Mouse (Mus musculus) hindbrain, embryonic 10.5 days (tissue): ENCODE results near the gene Nfix. TPM values are rescaled to one million over a fixed set of nuclear protein-coding genes. Genes with fewer than 3 reads are reported as not detected.
A peak's percentile ranks its signal among the peaks of the same experiment; 100 is the strongest.

Experiments used
- DNase-seq: peaks from one replicate; pipeline ENCODE4 v3.0.0-alpha.2; 2017; ENCODE audit warnings: low spot score
- H3K27ac ChIP-seq: fragments of 300-500 bp; sonication (generic); 2 replicates; pipeline ENCODE4 v1.5.1; 2016; ENCODE audit warnings: mild to moderate bottlenecking, moderate library complexity
- H3K27me3 ChIP-seq: fragments of 300-500 bp; sonication (generic); 2 replicates; pipeline ENCODE4 v1.6.1; 2016; ENCODE audit warnings: mild to moderate bottlenecking; ENCODE audit not compliant: poor library complexity, insufficient read depth, severe bottlenecking
- H3K36me3 ChIP-seq: fragments of 300-500 bp; sonication (generic); 2 replicates; pipeline ENCODE4 v1.6.1; 2016; ENCODE audit warnings: mild to moderate bottlenecking, moderate library complexity
- H3K4me1 ChIP-seq: fragments of 300-500 bp; sonication (generic); replicated peaks from 2 replicates; pipeline ENCODE4 v1.6.1; 2016; ENCODE audit warnings: mild to moderate bottlenecking
- H3K4me3 ChIP-seq: fragments of 300-500 bp; sonication (generic); 2 replicates; pipeline ENCODE4 v1.5.1; 2016; ENCODE audit warnings: mild to moderate bottlenecking, moderate library complexity
- H3K9me3 ChIP-seq: fragments of 300-500 bp; sonication (generic); 2 replicates; pipeline ENCODE4 v1.6.1; 2016; ENCODE audit warnings: mild to moderate bottlenecking, moderate library complexity
- WGBS: fragments of 180-500 bp; shearing (Covaris S2); methylation state at CpG from one replicate; pipeline ENCODE4 v1.1.7; 2016; 5-methylcytosine and 5-hydroxymethylcytosine counted together
- polyA plus RNA-seq: library from polyadenylated mRNA; unstranded; fragments of >200 nt; fragmentation: Nextera tagmentation; extraction: Ambion mirVana; gene quantifications from 2 replicates; pipeline ENCODE4 v1.2.1, GENCODE M21; 2016

Nfix gene
- polyA plus RNA-seq, result 0.07 and 0.29 TPM in 2 replicates

DNA sequence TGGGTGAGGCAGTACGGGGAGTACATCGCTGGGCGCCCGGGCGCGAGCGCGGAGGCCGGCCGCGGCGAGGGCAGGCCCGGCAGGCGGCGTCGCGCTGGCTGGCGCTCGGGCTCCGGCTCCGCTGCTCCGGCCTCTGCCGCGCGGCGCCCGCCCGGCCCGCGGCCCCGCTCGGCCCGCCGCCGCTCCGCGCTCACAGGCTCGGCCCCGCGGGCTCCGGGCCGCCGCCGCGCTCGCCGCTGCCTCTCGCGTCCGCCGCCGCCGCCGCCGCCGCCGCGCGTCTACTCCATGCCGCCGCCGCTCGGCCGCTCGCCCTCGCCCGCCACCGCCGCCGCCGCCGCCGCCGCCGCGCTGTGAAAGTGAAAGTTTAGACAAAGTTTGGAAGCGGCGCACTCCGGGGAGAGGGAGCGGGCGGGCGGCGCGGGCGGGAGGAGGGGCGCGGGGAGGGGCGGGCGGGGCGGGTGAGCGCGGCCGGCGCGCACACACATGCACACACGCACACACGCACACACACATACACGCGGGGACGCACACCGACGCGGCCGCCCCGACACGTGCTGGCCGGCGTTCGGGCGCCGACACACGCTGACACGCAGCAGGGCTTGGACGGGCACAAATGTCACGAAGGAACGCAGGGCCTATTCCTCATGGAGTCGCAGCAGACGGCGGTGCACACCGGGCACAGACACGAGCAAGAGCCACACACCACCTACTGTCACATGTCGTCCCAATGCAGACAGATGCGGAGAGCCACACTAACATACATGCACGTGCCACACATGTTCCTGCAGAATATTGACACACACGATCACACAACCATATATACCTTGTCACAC lies at the start of gene Nfix:
Gene Nfix, minus strand, starts transcription at position 346 of the 833 bp plus-strand sequence.
- WGBS, result 16% methylated on average over 112 of the region's 125 CpGs
- Histone ChIP-seq H3K4me1 (peaks cover 14% of the 10 kb centered on the region; the same call in 1 of the 2 replicates), H3K36me3 (no peaks in the 10 kb centered on the region), H3K9me3 (no peaks in the 10 kb centered on the region), H3K27me3 (peaks cover 98% of the 10 kb centered on the region), H3K4me3 (peak within 1 kb of the TSS; percentile 56), H3K27ac (peak within 1 kb of the TSS; percentile 62)
- DNase-seq, result peak; percentile 40

DNA sequence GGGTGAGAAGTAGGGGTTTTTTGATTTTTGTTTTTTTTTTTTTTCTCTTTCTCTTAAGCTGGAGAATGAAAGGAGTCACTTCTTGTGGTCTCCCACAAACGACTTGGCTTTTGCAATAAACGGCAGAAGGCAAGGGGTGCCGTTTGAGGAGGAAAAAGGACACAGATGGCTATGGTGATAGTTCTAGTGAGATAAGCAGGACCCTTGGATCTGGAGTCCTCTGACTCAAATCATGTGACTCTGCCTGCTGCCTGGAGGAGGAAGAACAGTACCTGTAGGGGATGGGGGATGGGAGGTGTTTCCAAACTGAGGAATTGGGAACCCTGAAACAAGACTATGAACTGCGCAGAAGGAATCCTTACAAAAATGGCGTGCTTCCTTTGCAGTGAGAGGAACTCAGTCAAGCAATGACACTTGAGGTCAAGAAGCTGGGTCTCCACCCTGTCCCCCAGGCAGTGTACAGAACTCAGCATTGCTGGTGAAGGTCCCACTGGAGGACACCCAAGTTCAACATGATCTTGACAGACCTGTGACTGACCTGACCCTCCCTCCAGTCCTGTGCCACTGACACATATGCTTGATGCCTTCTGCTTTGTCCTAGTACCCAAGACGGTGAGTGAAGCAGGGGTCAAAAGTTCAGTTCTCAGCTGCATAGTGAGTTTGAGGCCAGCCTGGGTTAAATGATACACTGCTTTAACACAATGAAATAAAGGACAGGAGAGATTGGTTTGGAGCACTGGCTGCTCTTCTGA lies 47.7 kb upstream of the Nfix start:
- no peak for DNase-seq
- H3K9me3 ChIP-seq, result no peaks in the 10 kb centered on the region
- peaks cover 37% of the 10 kb centered on the region for H3K4me1 ChIP-seq
- H3K4me3 ChIP-seq, result peak overlapping the region; percentile 99
- no peaks in the 10 kb centered on the region for H3K27me3 ChIP-seq
- WGBS, result 58% methylated on average over 6 of the region's 6 CpGs
- peaks cover 34% of the 10 kb centered on the region for H3K36me3 ChIP-seq
- peak overlapping the region; percentile 97 for H3K27ac ChIP-seq

DNA sequence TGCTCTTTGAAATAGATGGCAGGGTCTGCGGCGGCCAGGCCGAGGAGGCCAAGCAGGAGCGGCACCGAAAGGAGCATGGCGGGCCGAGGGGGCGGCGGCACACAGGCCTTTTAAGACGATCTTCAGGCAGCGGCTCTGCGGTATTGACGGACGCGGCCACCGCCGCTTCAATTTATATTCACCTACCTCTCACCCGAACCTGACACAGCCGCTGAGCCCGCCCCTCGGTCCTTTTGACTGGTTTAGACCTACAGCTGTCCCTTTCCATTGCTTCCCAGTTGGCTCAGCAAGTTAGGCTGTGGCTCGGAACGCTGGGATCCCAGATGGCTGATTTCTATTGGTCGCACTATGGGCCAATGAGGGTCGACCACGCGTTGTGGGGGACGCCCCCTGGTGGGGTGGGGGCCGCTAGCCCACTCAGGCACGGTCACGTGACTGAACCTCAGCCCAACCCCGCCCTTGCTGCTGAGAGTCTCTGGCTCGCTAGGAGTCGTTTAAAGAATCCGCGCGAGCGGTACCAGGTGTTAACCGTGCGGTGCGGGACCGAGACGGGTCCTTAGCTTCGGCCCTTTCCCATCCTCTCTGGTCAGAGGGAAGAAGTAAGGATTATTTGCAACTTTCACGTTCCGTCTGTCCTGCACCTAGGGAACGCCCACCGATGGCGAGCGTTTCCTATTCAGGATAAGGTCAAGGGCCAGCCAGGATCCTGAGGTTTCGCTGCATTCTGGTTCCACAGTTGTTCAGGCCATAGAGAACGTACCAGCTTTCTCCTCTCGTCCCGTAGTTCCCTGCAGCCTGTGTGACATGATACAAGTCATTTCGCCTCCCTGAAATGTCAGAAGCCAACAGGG lies 46.8 kb upstream of the Nfix start, which contains the start of gene Calr:
Gene Calr, minus strand, starts transcription at position 213 of the 851 bp plus-strand sequence.
- Histone ChIP-seq H3K4me3 (peak within 1 kb of the TSS; percentile 99), H3K27me3 (no peaks in the 10 kb centered on the region), H3K27ac (peak within 1 kb of the TSS; percentile 97), H3K4me1 (peaks cover 37% of the 10 kb centered on the region), H3K36me3 (peaks cover 43% of the 10 kb centered on the region), H3K9me3 (no peaks in the 10 kb centered on the region)
- DNase-seq, result peak; percentile 100
- WGBS, result under 1% methylated on average over 55 of the region's 55 CpGs

DNA sequence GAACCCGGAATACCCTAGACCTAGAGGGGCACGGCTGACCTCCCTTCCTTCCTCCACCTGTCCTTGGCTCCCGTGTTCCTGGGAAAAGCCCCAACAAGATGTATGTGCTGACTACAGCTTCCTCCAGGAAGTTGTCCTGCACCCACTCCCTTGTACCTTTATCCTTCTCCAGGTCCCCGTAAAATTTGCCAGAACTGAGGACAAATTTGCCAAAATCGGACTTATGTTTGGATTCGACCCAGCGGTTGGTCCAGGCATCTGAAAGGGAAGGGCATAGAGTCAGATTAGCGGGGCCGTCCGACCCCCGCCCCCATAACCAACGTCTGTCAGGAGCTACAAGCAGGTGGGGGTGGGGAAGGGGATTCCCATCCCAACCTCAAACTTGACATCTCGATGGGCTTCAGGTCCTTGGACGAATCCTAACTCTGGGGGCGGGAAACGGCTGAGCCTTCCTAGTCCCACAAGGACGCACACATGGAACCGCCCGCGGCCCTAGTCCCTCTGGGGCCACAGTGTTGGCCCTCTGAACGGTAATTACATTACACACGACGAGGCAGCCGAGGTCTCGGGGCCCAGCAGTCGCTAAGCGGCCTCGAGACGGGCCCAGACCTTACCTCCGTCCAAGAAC lies 46.1 kb upstream of the Nfix start:
- no peak for DNase-seq

DNA sequence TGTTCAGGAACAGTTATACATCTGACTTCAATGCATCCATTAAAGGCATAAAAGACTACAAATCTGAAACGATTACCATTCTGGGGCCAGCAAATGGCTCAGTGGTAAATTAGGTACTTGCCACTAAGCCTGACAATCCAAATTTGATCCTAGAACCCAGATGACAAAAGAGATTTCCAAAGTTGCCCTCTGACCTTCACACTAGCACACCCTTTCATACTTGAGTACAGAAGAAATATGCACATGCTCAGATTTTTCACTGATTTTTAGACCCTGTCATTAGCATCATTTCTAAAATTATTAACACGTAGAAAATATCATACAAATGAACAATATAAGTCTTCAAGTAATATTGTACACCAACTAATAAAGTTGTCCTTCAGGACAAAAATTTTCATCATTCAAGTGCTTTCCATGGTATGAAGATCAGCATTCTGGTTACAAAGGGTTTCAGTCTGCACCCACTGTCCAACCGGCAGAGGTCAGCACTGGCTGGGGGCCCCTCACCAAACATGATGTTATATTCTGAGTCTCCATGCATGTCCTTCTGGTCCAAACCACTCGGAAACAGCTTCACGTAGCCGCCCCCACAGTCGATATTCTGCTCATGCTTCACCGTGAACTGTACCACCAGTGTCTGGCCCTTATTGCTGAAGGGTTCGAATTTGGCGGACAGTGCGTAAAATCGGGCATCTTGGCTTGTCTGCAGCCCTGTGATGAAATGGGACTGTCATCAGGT lies 45.4 kb upstream of the Nfix start:
- 22% methylated on average over 12 of the region's 12 CpGs for WGBS
- Histone ChIP-seq H3K27ac (peak overlapping the region; percentile 97), H3K9me3 (no peaks in the 10 kb centered on the region), H3K4me1 (peaks cover 37% of the 10 kb centered on the region), H3K36me3 (peaks cover 53% of the 10 kb centered on the region), H3K4me3 (peak overlapping the region; percentile 99), H3K27me3 (no peaks in the 10 kb centered on the region)
- peak; percentile 59 for DNase-seq

More for the DNA sequence above, 46.1 kb upstream of the Nfix start:
- H3K9me3 ChIP-seq, result no peaks in the 10 kb centered on the region
- 1% methylated on average over 30 of the region's 30 CpGs for WGBS
- peaks cover 37% of the 10 kb centered on the region for H3K4me1 ChIP-seq
- H3K27ac ChIP-seq, result peak overlapping the region; percentile 97
- no peaks in the 10 kb centered on the region for H3K27me3 ChIP-seq
- peaks cover 51% of the 10 kb centered on the region for H3K36me3 ChIP-seq
- peak overlapping the region; percentile 99 for H3K4me3 ChIP-seq

DNA sequence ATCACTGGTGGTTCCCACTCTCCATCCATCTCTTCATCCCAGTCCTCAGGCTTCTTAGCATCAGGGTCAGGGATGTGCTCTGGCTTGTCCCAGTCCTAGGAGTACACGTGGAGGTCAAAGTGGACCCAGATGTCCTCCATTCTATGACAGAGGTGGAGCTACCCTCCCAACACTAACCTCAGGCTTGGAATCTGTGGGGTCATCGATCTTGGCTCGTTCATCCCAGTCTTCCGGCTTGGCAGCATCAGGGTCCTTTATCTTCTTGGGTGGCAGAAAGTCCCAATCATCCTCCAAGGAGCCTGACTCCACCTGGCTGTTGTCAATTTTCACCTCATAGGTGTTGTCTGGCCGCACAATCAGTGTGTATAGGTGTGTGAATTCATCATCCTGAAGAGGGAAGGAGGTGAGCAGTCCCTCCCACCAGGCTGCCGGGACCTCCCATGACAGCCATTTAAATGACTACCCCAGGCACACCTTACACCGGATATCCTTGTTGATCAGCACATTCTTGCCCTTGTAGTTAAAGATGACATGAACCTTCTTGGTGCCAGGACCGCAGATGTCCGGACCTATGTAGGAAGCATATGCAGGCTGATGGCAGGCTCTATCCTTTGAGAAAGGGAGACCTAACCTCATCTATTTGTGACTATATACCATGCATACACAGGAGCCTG lies 44.4 kb upstream of the Nfix start:
- 91% methylated on average over 9 of the region's 9 CpGs for WGBS
- Histone ChIP-seq H3K27ac (0 out of 2 replicates have a peak overlapping the region, but pooled peaks have one; percentile 23), H3K4me3 (peak overlapping the region; percentile 99), H3K36me3 (peaks cover 53% of the 10 kb centered on the region), H3K4me1 (peaks cover 40% of the 10 kb centered on the region), H3K27me3 (no peaks in the 10 kb centered on the region), H3K9me3 (no peaks in the 10 kb centered on the region)
- DNase-seq, result no peak

DNA sequence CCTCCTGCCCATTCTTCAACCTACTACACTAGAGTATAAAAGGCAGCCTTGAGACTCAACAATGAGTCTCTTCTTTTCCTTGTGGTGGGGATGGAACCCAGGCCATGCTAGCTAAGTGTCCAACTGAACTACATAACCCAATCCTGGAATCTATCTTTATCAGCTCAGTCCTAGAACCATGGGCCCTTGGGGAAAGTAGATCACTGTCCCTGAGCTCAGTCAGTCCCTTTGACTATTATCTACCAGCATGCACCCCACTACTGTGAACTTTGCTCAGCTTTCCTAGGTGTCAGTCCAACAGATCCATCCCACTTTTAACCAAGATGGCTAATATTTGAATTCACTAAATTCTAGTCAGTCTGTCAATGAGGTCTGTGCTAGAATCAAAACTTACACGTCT lies 41.4 kb upstream of the Nfix start:
- Histone ChIP-seq H3K27ac (no peak overlapping the region), H3K36me3 (peaks cover 81% of the 10 kb centered on the region), H3K4me1 (peaks cover 55% of the 10 kb centered on the region), H3K9me3 (no peaks in the 10 kb centered on the region), H3K27me3 (no peaks in the 10 kb centered on the region), H3K4me3 (peak overlapping the region; percentile 11; the same call in 1 of the 2 replicates)
- 76% methylated on average over 1 of the region's 1 CpGs for WGBS
- no peak for DNase-seq

DNA sequence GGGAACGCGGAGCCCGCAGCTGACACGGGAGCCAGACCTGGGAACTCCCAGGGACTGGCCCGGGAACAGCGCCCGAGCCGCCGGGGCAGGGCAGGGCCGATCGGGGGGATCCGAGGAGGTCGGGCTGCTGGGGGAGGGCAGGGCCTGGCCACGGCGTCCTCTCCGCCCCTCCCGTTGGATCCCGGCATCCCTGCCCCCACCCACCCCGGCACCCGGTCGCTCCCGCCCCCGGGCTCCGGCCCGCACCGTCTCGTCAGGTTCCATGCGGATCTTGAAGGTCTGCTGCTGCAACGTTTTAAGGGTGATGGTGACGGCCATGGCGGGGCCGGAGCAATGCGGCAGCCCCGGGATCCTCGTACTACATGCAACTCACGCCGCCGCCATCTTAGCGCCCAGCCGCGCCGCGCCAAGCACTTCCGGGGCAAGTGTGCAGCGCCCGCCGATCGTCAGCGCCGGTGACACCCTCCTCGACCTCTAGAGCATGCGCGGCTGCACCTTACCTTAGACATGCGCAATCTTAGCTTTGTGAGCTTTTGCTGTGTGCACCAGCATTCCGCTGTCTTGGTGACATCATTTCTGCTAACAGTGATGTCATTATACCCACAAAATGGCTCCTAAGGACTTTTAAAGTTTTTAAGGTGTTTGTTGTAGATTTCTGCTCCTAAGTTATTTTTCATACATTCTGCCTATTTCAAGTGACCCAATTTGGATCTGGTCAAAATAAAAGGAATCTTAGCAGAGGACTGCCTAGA lies 40.3 kb upstream of the Nfix start, which contains the start of gene Rad23a:
Gene Rad23a, minus strand, starts transcription at position 418 of the 752 bp plus-strand sequence.
- H3K4me1 ChIP-seq, result peaks cover 59% of the 10 kb centered on the region
- peak within 1 kb of the TSS; percentile 97 for H3K4me3 ChIP-seq
- no peaks in the 10 kb centered on the region for H3K27me3 ChIP-seq
- H3K27ac ChIP-seq, result peak within 1 kb of the TSS; percentile 97
- no peaks in the 10 kb centered on the region for H3K9me3 ChIP-seq
- DNase-seq, result peak; percentile 94
- WGBS, result under 1% methylated on average over 55 of the region's 55 CpGs
- H3K36me3 ChIP-seq, result peaks cover 83% of the 10 kb centered on the region

DNA sequence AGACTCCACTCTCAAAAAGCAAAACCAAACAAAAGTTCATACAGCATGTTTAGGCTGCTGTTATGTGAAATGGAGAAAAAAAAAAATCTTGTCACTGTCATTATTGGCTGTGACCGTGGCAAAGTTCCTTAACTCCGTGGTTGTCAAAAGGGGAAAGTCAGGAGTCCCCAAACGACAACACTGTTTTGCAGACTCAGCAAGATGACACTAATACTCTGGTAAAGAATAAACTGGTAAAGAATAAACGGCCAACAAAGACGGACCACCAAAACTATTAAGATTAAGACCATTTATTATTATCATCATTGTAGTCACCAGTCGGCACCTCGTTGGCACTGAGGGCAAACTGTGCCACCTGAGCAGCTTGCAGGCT lies 39.7 kb upstream of the Nfix start:
- Histone ChIP-seq H3K9me3 (no peaks in the 10 kb centered on the region), H3K36me3 (peaks cover 82% of the 10 kb centered on the region)

DNA sequence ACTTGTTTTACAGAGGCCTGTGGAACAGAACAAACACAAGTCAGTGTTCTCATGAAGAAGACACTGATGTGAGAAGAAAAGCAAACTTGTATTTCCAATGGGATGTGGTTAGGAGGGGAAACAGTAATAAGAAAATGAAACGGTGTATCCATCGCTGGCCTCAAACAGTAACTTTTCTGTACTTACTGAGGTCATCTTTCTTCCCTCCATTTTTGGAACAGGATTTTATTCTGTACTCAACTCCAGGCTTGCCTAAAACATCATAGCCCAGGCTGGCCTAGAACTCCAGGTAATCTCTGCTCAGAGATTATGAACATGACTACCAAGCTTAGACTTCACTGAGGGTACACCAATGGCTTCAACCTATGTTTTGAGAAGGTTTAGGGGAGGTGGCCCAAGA lies 39.3 kb upstream of the Nfix start:
- no peaks in the 10 kb centered on the region for H3K27me3 ChIP-seq
- H3K9me3 ChIP-seq, result no peaks in the 10 kb centered on the region
- H3K36me3 ChIP-seq, result peaks cover 82% of the 10 kb centered on the region
- WGBS, result 96% methylated on average over 2 of the region's 2 CpGs
- H3K27ac ChIP-seq, result no peak overlapping the region; the same call in 1 of the 2 replicates
- H3K4me1 ChIP-seq, result peaks cover 56% of the 10 kb centered on the region
- DNase-seq, result no peak
- peak overlapping the region; percentile 97 for H3K4me3 ChIP-seq

More for the DNA sequence above, 39.7 kb upstream of the Nfix start:
- no peak for DNase-seq
- H3K4me3 ChIP-seq, result peak overlapping the region; percentile 97
- H3K27ac ChIP-seq, result peak overlapping the region; percentile 97
- peaks cover 56% of the 10 kb centered on the region for H3K4me1 ChIP-seq
- 6% methylated on average over 7 of the region's 7 CpGs for WGBS
- H3K27me3 ChIP-seq, result no peaks in the 10 kb centered on the region
